Mouse (Mus musculus): ENCODE results near the gene Fermt3.
"Not testable (repeated sequence)": the region's sequence is repeated elsewhere in the genome, so short reads cannot be mapped to it uniquely, and the experiment has no call there.

The Fermt3 gene

DNA sequence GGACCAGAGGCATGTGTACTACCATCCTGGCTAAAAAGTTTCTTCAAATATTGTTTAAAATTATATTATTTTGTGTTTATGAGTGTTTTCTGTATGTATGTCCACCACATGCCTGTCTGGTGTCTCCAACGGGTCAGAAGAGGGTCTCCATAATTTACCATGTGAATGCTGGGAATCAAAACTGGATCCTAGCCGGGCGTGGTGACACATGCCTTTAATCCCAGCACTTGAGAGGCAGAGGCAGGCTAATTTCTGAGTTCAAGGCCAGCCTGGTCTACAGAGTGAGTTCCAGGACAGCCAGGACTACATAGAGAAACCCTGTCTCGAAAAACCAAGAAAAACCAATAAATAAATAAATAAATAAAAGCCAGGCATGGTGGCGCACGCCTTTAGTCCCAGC is 28.1 kb downstream of the Fermt3 start:
- DNase-seq (ENCODE audit: low spot score in 2 of 2), result not testable (repeated sequence)

- no peak for DNase-seq (ENCODE audit: low spot score in 2 of 2)
Observed at GRCm38 (mm10) chr19:6990712-6991111, 28.6 kb downstream of the Fermt3 start.

- DNase-seq (ENCODE audit: low spot score in 2 of 2), result peak in 1 of 2 experiments; percentile 71
Observed at GRCm38 (mm10) chr19:6989251-6989650, 30.0 kb downstream of the Fermt3 start.

DNA sequence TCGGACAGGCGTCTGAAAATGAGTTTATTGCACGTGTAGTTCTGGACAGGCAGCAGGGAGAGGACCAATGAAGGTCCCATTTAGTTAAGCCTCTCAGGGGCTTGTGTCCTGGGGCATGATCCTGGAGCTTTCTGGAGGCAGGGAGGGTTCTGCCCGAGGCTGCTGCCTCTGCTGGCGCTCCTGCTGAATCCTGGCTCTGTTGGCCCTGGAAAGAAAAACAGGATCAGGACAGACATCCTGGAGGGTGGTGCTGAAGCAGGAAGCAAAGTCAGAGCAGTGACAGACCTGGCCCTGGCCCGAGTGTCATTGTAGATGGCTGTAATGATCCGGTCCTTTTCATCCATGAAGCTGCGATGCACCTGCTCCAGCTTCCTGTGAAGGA is 31.4 kb downstream of the Fermt3 start:
- DNase-seq (ENCODE audit: low spot score in 2 of 2), result no peak

GRCm38 (mm10) chr19:6987061-6987903 is 32.0 kb downstream of the Fermt3 start, which contains the start of gene Vegfb:
Vegfb (minus strand) TSS chr19:6987651.
- peak; percentile 48 to 74 for DNase-seq (ENCODE audit: low spot score in 2 of 2)

- DNase-seq (ENCODE audit: low spot score in 2 of 2), result no peak
Observed at GRCm38 (mm10) chr19:6985951-6986708, 33.1 kb downstream of the Fermt3 start.

- DNase-seq (ENCODE audit: low spot score in 2 of 2), result no peak
Observed at GRCm38 (mm10) chr19:6985300-6985699, 34.0 kb downstream of the Fermt3 start.

- no peak for DNase-seq (ENCODE audit: low spot score in 2 of 2)
Observed at GRCm38 (mm10) chr19:6983621-6984020, 35.6 kb downstream of the Fermt3 start.

- DNase-seq (ENCODE audit: low spot score in 2 of 2), result no peak
Observed at GRCm38 (mm10) chr19:6981465-6981864, 37.8 kb downstream of the Fermt3 start.

GRCm38 (mm10) chr19:6980381-6981093 is 38.7 kb downstream of the Fermt3 start, which contains the start of gene Fkbp2:
Fkbp2 (minus strand) TSS chr19:6980501.
- peak in 1 of 2 experiments; percentile 99 for DNase-seq (ENCODE audit: low spot score in 2 of 2)

GRCm38 (mm10) chr19:6979486-6980380 is 39.5 kb downstream of the Fermt3 start:
- peak; percentile 99 to 100 for DNase-seq (ENCODE audit: low spot score in 2 of 2)

DNA sequence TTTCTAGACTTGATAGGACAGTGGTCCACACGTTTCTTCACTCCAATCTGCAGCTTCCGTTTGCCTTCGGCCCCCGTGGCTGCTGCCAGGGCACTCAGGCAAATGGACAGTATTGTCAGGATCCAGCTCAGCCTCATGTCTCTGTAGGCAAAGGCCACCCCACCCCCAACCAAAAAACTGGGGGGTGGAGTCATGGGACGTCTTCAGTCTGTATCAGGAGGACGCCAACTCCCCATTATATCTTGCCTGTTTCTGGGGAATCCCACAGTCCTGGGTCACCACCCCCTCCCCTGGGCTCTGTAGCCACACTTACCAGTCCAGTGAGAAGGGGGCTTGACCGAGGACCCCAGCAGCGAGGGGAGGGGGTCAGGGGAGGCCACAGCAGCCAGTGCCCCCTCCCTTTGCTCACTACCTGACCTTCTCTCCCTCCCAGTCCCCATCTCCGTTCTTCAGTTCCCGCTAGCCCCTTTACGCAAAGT is 40.2 kb downstream of the Fermt3 start:
- no peak for DNase-seq (ENCODE audit: low spot score in 2 of 2)

DNA sequence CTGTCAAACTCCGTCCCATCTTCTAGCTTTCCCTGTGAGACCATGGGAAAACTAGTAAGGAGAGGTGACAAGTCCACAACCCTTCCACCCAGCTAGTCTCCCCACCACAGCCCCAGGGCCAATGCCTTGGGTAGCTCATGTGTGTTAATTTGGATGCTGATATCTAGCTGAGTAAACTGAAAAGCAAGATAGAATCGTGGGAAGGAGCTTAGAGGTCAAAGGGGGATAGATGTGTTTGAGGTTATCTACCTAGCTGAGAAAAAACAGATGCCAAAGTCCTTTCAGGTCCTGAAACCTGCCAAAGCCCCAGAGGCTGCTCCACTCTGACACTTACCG is 40.7 kb downstream of the Fermt3 start:
- DNase-seq (ENCODE audit: low spot score in 2 of 2), result no peak

GRCm38 (mm10) chr19:6977759-6978638 is 41.3 kb downstream of the Fermt3 start:
- DNase-seq (ENCODE audit: low spot score in 2 of 2), result no peak

GRCm38 (mm10) chr19:6975537-6976521 is 43.4 kb downstream of the Fermt3 start, which contains the start of gene Plcb3:
Plcb3 (minus strand) TSS chr19:6976470.
- DNase-seq (ENCODE audit: low spot score in 2 of 2), result peak in 1 of 2 experiments; percentile 54

DNA sequence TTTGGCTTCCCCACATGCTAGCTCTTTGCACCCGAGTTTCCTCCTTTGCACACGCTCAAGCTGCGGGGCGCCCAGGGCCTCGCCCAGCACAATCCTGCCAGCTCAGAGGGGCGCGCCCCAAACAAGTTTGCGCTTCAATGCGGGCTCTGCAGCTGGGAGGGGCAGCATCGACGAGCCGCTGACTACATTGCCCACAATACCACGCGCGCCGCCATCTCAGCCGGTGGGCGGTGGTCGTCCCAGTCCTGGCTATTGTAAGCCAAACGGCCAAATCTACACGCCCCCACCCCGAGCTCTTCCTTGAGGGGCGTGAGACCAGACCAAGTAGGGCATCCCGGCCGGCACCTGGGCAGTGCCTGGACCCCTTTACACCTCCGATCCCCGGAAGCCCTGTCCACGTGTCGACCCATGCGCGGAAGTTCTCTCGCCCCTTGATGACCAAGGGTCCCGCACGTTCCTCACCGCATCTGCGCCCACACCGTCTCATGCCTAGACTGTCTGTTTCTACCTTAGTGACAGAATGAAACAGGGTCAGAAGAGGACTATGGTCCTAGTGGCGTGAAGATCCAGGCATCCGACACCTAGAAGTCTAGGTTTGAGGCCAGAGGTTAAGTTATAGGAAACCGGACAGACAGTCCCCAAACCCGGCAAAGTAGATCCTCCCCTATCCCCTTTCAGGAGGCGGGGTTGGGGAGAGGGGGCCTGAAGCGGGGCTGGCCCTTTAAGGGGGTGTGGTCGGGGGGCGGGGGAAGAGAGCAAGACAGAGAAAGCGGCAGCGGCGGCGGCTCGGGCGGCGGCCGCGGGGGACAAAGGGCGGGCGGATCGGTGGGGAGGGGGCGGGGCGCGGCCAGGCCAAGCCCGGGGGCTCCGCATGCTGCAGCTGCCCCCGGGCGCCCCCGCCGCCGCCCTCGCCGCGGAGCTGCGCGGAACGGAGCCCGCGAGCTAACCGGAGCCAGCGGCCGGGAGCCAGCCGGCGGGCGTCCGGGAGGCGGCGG is 44.8 kb downstream of the Fermt3 start, which contains the start of gene Ppp1r14b:
TSS of gene Ppp1r14b (plus strand) at position 758 of the 995 bp plus-strand sequence.
- peak; percentile 78 to 88 for DNase-seq (ENCODE audit: low spot score in 2 of 2)

GRCm38 (mm10) chr19:6973581-6974190 is 45.6 kb downstream of the Fermt3 start:
- DNase-seq (ENCODE audit: low spot score in 2 of 2), result no peak

All from urinary bladder, adult 18-20 months (tissue).